Mouse (Mus musculus): ENCODE results near the gene Zfp202. TPM values are rescaled to one million over a fixed set of nuclear protein-coding genes. Genes with fewer than 3 reads are reported as not detected.

Zfp202 gene
- polyA plus RNA-seq, 1 experiment from 2014 or later: 8.6 TPM

DNA sequence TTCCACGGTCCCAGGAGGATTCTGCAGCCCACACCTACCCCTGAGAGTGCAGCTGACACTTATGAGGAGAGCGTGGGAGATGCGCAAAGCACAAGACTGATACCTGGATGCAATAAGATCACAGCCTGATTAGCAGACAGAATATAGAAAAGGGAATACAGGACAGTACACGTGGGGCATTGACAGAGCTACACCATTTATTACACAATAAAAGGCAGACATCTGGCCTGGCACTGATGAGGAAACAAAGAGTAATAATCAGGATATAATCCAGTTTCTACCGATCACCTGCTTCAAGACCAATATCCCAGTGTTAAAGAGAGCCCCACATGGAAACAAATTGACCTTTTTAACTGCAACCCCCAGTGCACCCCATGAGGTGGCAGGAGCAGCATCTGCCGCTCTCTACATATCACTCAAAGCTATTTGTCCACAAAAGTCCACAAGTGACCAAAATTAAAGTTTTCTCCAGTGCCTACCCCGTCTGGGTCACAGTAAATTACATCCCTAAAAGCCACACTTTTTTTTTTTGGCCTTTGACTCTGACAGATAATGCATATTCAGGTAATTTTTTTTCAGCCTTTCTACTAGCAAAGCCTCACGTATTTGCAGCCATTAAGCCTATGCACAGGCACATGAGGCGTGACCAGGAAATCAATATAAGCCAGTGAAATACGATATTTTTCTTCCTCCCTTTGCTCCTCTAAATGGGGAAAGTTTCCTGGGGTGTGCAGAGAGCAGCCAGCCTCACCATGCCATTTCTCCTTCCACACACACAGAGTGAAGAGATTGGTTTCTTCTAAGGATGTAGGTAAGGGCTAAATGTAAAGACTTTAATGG is 42.3 kb downstream of the Zfp202 start:
- H3K27me3 ChIP-seq (ENCODE audit: control insufficient read depth, insufficient read depth, low read length): no peaks in the 10 kb centered on the region
- H3K4me1 ChIP-seq (replicated peaks; ENCODE audit: control insufficient read depth, insufficient read depth, low read length): no peaks in the 10 kb centered on the region
- ATAC-seq (ENCODE audit: low FRiP score): peak; percentile 47; the same call in 1 of the 2 replicates

DNA sequence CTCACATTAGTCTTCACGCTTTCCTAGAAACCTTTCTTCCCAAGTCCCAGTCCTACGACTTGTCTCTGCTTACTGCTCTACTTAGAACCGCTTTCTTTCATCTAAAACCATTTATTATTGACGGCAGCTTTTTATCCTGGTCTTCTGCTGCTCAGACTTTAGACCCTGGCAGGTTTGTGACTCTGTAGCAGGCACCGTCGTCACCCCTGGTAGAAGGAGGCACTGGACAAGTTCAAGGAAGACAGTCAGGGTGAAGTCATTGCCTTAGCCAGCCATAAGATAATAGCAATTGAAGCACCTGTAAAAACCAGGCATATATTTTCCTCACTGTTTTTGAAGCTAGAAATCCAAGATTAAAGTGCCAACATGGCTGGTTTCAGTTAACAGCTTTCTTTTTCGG is 43.1 kb downstream of the Zfp202 start:
- Histone ChIP-seq H3K9ac (ENCODE audit: low read depth, low read length) (no peak overlapping the region), H3K4me3 (ENCODE audit: low read depth, low read length) (no peak overlapping the region), H3K27me3 (ENCODE audit: control insufficient read depth, insufficient read depth, low read length) (no peaks in the 10 kb centered on the region), H3K9me3 (ENCODE audit: control insufficient read depth, low read length) (no peaks in the 10 kb centered on the region), H3K36me3 (ENCODE audit: control insufficient read depth, insufficient read depth, low read length) (no peaks in the 10 kb centered on the region), H3K4me1 (replicated peaks; ENCODE audit: control insufficient read depth, insufficient read depth, low read length) (no peaks in the 10 kb centered on the region), H3K4me2 (replicated peaks; ENCODE audit: low read depth, low read length) (no peak overlapping the region), H3K27ac (ENCODE audit: low read depth, low read length) (no peak overlapping the region)
- WGBS: 85% methylated on average over 7 of the region's 7 CpGs
- ATAC-seq (ENCODE audit: low FRiP score) (no peak), DNase-seq (ENCODE audit: low spot score) (no peak)

More for the DNA sequence above, 42.3 kb downstream of the Zfp202 start:
- DNase-seq (ENCODE audit: low spot score): no peak
- Histone ChIP-seq H3K9ac (ENCODE audit: low read depth, low read length) (no peak overlapping the region), H3K9me3 (ENCODE audit: control insufficient read depth, low read length) (no peaks in the 10 kb centered on the region), H3K36me3 (ENCODE audit: control insufficient read depth, insufficient read depth, low read length) (no peaks in the 10 kb centered on the region), H3K27ac (ENCODE audit: low read depth, low read length) (no peak overlapping the region), H3K4me2 (replicated peaks; ENCODE audit: low read depth, low read length) (no peak overlapping the region), H3K4me3 (ENCODE audit: low read depth, low read length) (no peak overlapping the region)
- WGBS: 62% methylated on average over 10 of the region's 10 CpGs

DNA sequence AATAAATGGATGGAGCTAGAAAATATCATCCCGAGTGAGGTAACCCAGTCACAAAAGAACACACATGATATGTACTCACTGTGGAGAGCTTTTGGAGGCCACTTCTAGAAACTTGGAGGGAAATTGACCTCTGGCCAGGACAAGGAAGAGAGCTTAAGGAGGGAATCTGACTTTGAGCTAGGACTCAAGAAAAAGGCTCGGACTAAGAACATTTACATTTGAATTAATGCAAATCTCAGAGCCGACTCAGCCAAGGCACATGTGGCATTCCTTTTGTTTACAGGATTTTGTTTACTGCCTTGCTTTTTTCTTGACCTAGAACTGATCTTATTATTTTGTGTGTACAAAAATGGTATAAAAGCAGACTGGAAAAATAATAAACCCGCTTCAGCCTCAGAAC is 47.6 kb downstream of the Zfp202 start:
- no peaks in the 10 kb centered on the region for H3K36me3 ChIP-seq (ENCODE audit: control insufficient read depth, insufficient read depth, low read length)
- WGBS: 17% methylated on average over 4 of the region's 4 CpGs
- H3K9me3 ChIP-seq (ENCODE audit: control insufficient read depth, low read length): no peaks in the 10 kb centered on the region
- H3K9ac ChIP-seq (ENCODE audit: low read depth, low read length): no peak overlapping the region
- H3K27me3 ChIP-seq (ENCODE audit: control insufficient read depth, insufficient read depth, low read length): no peaks in the 10 kb centered on the region; the same call in 1 of the 2 replicates
- no peak overlapping the region for H3K27ac ChIP-seq (ENCODE audit: low read depth, low read length)
- ATAC-seq (ENCODE audit: low FRiP score) (no peak), DNase-seq (ENCODE audit: low spot score) (no peak)
- H3K4me3 ChIP-seq (ENCODE audit: low read depth, low read length): no peak overlapping the region
- H3K4me2 ChIP-seq (replicated peaks; ENCODE audit: low read depth, low read length): no peak overlapping the region
- no peaks in the 10 kb centered on the region for H3K4me1 ChIP-seq (replicated peaks; ENCODE audit: control insufficient read depth, insufficient read depth, low read length)

DNA sequence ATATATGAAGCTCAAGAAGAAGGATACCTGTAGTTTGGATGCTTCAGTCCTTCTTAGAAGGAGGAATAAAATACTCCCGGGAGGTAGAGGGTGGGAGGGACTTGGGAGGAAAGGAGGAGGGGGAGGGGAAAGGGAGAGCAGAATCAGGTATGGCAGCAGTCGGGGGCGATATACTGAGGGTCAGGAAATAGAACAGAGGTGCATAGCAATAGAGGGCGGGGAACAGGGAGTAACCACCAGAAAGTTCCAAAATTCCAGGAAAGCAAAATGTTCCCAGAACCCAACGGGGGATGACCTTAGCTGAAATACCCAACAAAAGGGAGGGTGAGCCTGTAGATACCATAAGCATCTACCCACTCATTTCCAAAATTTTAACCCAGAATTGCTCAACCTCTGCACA is 48.2 kb downstream of the Zfp202 start:
- Histone ChIP-seq H3K27me3 (ENCODE audit: control insufficient read depth, insufficient read depth, low read length) (no peaks in the 10 kb centered on the region; the same call in 1 of the 2 replicates), H3K9ac (ENCODE audit: low read depth, low read length) (no peak overlapping the region), H3K4me1 (replicated peaks; ENCODE audit: control insufficient read depth, insufficient read depth, low read length) (no peaks in the 10 kb centered on the region), H3K4me3 (ENCODE audit: low read depth, low read length) (no peak overlapping the region), H3K36me3 (ENCODE audit: control insufficient read depth, insufficient read depth, low read length) (no peaks in the 10 kb centered on the region), H3K4me2 (replicated peaks; ENCODE audit: low read depth, low read length) (no peak overlapping the region), H3K9me3 (ENCODE audit: control insufficient read depth, low read length) (no peaks in the 10 kb centered on the region), H3K27ac (ENCODE audit: low read depth, low read length) (no peak overlapping the region)
- WGBS: 17% methylated on average over 5 of the region's 5 CpGs
- DNase-seq (ENCODE audit: low spot score) (peak; percentile 1), ATAC-seq (ENCODE audit: low FRiP score) (no peak)

DNA sequence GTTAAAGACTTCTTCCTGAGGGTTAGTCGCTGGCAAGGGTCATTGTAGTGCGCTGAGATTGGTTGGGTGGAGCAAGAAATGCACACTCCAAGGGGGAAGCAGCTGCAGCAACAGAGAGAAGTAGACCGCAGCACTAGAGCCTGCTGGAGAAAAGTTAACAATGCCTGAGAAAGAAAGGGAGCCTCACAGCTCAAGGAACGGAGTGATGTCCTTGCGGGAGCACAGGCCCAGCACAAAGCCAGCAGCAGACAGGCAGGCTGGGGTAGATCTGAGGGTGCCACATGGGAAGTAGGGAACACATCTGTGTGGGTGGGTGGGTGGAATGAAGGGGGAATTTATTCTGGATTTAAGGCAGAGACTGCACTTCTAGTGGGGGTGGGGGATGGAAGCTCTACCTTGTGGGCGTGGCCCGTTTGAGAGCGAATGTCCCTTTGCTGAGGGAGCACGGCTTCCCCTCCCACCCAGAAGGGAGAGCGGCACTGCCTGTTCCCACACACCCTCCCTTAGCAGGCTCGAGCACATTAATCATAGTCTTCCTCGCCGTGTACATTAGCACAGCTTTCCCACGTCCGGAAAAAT is 49.2 kb downstream of the Zfp202 start:
- no peaks in the 10 kb centered on the region; the same call in 1 of the 2 replicates for H3K27me3 ChIP-seq (ENCODE audit: control insufficient read depth, insufficient read depth, low read length)
- no peaks in the 10 kb centered on the region for H3K36me3 ChIP-seq (ENCODE audit: control insufficient read depth, insufficient read depth, low read length)
- H3K27ac ChIP-seq (ENCODE audit: low read depth, low read length): peak overlapping the region; percentile 89
- peak overlapping the region; percentile 67 for H3K4me2 ChIP-seq (replicated peaks; ENCODE audit: low read depth, low read length)
- DNase-seq (ENCODE audit: low spot score) (peak; percentile 81), ATAC-seq (ENCODE audit: low FRiP score) (peak; percentile 92)
- under 1% methylated on average over 15 of the region's 15 CpGs for WGBS
- H3K9me3 ChIP-seq (ENCODE audit: control insufficient read depth, low read length): no peaks in the 10 kb centered on the region
- no peaks in the 10 kb centered on the region for H3K4me1 ChIP-seq (replicated peaks; ENCODE audit: control insufficient read depth, insufficient read depth, low read length)
- H3K4me3 ChIP-seq (ENCODE audit: low read depth, low read length): peak overlapping the region; percentile 38
- H3K9ac ChIP-seq (ENCODE audit: low read depth, low read length): peak overlapping the region; percentile 64

DNA sequence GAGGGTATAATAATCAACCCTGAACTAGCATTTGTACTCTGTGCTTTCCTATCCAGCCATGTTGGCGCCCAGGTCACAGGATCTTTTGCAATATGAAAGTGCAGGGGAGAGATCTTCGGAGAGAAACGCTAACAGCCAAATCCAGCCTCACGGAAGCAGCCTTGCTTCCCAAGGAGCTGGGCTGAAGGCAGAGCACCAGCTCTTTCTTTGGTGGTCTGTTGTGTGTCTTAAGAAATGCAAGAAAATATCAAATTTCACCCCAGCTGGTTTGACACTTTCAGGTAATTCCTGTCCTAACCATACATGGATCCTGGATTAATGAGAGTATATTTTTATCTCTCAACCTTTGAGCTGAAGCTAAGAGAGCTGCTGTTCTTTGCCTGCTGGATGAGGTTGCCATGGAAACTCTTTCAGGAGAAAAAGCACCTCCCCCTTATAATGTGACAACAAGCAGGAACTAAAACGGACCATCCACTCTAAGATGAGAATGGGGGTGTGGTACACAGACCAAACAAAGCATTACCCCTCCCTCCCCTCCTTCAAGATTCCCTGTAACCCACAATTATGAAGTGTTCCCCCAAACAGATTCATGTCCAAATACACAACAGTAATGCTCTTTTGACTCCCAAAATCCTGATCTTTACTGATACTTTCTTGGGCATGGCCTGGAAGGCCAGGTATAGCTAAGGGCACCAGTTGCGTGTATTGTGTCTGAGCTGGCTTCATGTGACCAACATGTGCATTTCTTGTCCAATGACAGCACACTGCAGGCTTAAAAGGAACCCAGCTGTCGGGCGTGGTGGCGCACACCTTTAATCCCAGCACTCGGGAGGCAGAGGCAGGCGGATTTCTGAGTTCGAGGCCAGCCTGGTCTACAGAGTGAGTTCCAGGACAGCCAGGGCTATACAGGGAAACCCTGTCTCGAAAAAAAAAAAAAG is 50.1 kb downstream of the Zfp202 start:
- peak overlapping the region; percentile 89 for H3K27ac ChIP-seq (ENCODE audit: low read depth, low read length)
- DNase-seq (ENCODE audit: low spot score) (peak; percentile 56), ATAC-seq (ENCODE audit: low FRiP score) (peak; percentile 79)
- H3K27me3 ChIP-seq (ENCODE audit: control insufficient read depth, insufficient read depth, low read length): no peaks in the 10 kb centered on the region; the same call in 1 of the 2 replicates
- 54% methylated on average over 13 of the region's 13 CpGs for WGBS
- no peaks in the 10 kb centered on the region for H3K9me3 ChIP-seq (ENCODE audit: control insufficient read depth, low read length)
- H3K9ac ChIP-seq (ENCODE audit: low read depth, low read length): peak overlapping the region; percentile 64
- peak overlapping the region; percentile 38 for H3K4me3 ChIP-seq (ENCODE audit: low read depth, low read length)
- H3K4me2 ChIP-seq (replicated peaks; ENCODE audit: low read depth, low read length): peak overlapping the region; percentile 67
- H3K4me1 ChIP-seq (replicated peaks; ENCODE audit: control insufficient read depth, insufficient read depth, low read length): no peaks in the 10 kb centered on the region
- no peaks in the 10 kb centered on the region for H3K36me3 ChIP-seq (ENCODE audit: control insufficient read depth, insufficient read depth, low read length)

DNA sequence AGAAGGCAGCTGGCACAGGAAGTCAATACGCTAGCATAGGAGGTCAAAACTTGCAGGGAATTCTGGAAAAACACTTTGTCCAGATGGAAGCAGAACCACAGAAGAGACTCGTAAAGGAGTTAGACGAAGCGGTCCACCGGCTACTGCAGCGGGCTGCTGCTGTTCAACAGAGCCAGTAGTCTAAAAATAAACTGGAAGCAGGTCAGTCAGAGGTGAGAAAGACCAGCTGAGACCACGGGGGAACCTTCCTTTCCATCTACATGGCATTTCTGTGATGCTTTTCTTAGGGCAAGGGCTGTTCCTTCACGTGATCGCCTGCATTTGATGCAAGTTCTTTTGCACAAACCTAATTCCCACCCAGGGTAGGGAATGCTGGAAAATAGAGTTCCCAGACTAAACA is 53.4 kb downstream of the Zfp202 start:
- Histone ChIP-seq H3K9ac (ENCODE audit: low read depth, low read length) (no peak overlapping the region), H3K27ac (ENCODE audit: low read depth, low read length) (no peak overlapping the region), H3K36me3 (ENCODE audit: control insufficient read depth, insufficient read depth, low read length) (no peaks in the 10 kb centered on the region), H3K27me3 (ENCODE audit: control insufficient read depth, insufficient read depth, low read length) (no peaks in the 10 kb centered on the region; the same call in 1 of the 2 replicates), H3K9me3 (ENCODE audit: control insufficient read depth, low read length) (no peaks in the 10 kb centered on the region), H3K4me3 (ENCODE audit: low read depth, low read length) (no peak overlapping the region), H3K4me2 (replicated peaks; ENCODE audit: low read depth, low read length) (no peak overlapping the region), H3K4me1 (replicated peaks; ENCODE audit: control insufficient read depth, insufficient read depth, low read length) (no peaks in the 10 kb centered on the region)
- ATAC-seq (ENCODE audit: low FRiP score) (no peak), DNase-seq (ENCODE audit: low spot score) (peak; percentile 1)
- WGBS: 68% methylated on average over 9 of the region's 9 CpGs

DNA sequence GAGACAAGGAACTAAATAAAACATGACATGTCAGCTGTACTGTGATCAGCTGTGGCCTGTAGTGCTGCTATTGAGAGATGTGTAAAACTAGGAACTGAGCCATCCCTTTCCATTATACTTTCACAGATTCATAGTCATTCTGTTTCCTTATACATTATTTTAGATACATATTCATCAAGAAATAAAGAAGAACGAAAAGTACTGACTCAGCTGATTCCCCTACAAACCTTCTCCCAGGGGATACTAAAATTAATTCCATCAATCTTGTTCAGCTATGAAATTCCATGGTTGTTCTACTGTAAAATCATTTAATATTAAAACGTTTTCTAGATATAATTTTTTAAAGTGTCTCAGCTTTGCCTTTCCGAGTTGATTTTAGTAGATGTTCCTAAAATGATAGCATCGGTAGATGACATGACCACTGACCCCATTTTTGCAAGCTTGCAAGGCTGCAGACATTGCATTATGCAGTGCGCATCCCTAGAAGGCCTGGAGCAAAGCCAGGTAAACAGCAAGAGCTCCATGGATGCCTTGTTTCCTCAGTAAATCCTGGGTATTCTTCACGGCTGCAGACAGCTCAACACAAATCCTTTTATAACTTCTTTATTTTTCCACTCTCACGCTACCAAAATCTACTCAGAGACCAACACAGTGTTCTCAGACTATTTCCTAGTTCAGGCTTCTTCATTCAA is 54.0 kb downstream of the Zfp202 start:
- no peaks in the 10 kb centered on the region for H3K4me1 ChIP-seq (replicated peaks; ENCODE audit: control insufficient read depth, insufficient read depth, low read length)
- H3K36me3 ChIP-seq (ENCODE audit: control insufficient read depth, insufficient read depth, low read length): no peaks in the 10 kb centered on the region
- no peaks in the 10 kb centered on the region for H3K27me3 ChIP-seq (ENCODE audit: control insufficient read depth, insufficient read depth, low read length)
- ATAC-seq (ENCODE audit: low FRiP score): no peak
- H3K4me3 ChIP-seq (ENCODE audit: low read depth, low read length): no peak overlapping the region
- H3K9me3 ChIP-seq (ENCODE audit: control insufficient read depth, low read length): no peaks in the 10 kb centered on the region
- DNase-seq (ENCODE audit: low spot score): no peak
- H3K27ac ChIP-seq (ENCODE audit: low read depth, low read length): no peak overlapping the region
- H3K4me2 ChIP-seq (replicated peaks; ENCODE audit: low read depth, low read length): no peak overlapping the region
- H3K9ac ChIP-seq (ENCODE audit: low read depth, low read length): no peak overlapping the region
- 83% methylated on average over 7 of the region's 7 CpGs for WGBS
